Mouse (Mus musculus): ENCODE measurements around the gene Tenm4. TPM values are rescaled to one million over a fixed set of nuclear protein-coding genes. Genes with fewer than 3 reads are reported as not detected.
A peak's percentile ranks its signal among the peaks of the same experiment; 100 is the strongest.

Tenm4 gene
- polyA plus RNA-seq, 1 experiment, result 12.2 TPM

DNA sequence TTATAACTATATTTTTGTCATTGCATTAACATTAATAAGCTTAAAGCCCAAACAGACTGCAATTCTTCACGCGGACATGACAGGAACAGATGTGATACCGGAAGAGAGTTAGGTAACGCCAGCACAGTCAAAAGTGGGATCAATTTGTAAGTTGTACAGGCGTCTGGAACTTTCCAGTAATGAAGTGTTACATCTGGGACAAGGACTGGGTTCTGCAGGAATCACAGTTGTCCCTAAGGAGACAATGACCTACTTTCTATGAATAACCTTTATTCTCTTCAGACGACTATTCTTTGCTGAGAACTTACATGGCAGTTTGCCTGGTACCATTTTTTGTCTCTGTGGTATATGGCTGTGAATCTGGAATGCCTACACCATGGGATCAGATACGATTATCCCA is 214.8 kb downstream of the Tenm4 start:
- H3K4me3 ChIP-seq (replicated peaks; ENCODE audit: insufficient read depth, low read depth, low read length), result no peak overlapping the region
- H3K4me1 ChIP-seq (ENCODE audit: control insufficient read depth, insufficient read depth, low read length), result no peaks in the 10 kb centered on the region
- TF ChIP-seq POLR2A (IDR thresholded peaks at IDR 0.05; ENCODE audit: borderline replicate concordance, insufficient read depth, low read length) (no peak), CTCF (IDR thresholded peaks at IDR 0.05; ENCODE audit: borderline replicate concordance, insufficient read depth, low read depth, low read length) (no peak)
- H3K27ac ChIP-seq (ENCODE audit: insufficient read depth, low read length), result no peak overlapping the region
- WGBS, result 76% methylated on average over 7 of the region's 7 CpGs
- DNase-seq, result no peak
- H3K27me3 ChIP-seq (ENCODE audit: control insufficient read depth, insufficient read depth, low read length), result no peaks in the 10 kb centered on the region; the same call in 1 of the 2 replicates

GRCm38 (mm10) chr7:96390034-96390670 is 219.1 kb downstream of the Tenm4 start:
- H3K4me3 ChIP-seq (replicated peaks; ENCODE audit: insufficient read depth, low read depth, low read length), result no peak overlapping the region
- no peaks in the 10 kb centered on the region for H3K4me1 ChIP-seq (ENCODE audit: control insufficient read depth, insufficient read depth, low read length)
- no peak for TF ChIP-seq POLR2A (IDR thresholded peaks at IDR 0.05; ENCODE audit: borderline replicate concordance, insufficient read depth, low read length)
- TF ChIP-seq CTCF (IDR thresholded peaks at IDR 0.05; ENCODE audit: borderline replicate concordance, insufficient read depth, low read depth, low read length), result no peak
- no peak for DNase-seq
- 49% methylated on average over 6 of the region's 6 CpGs for WGBS
- no peak overlapping the region for H3K27ac ChIP-seq (ENCODE audit: insufficient read depth, low read length)
- H3K27me3 ChIP-seq (ENCODE audit: control insufficient read depth, insufficient read depth, low read length), result no peaks in the 10 kb centered on the region; the same call in 1 of the 2 replicates

DNA sequence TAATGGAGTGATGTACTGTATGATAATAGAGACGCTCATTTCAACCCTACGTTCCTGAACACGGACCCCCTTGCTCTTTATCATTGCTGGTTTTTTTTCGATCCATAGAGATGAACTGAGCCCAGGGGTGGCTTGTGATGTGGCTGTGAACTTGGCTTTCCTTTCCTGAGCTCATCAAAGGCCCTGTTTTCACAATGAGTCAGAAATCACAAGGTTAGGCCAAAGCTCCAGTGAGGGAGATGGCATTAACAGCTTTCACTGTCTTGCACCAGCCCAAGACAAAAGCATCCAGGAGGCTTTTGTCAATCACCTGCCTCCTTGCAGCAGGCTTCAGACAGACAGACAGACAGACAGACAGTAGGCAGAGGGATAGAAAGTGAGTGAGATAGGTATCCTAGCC is 219.8 kb downstream of the Tenm4 start:
- Histone ChIP-seq H3K4me3 (replicated peaks; ENCODE audit: insufficient read depth, low read depth, low read length) (no peak overlapping the region), H3K4me1 (ENCODE audit: control insufficient read depth, insufficient read depth, low read length) (no peaks in the 10 kb centered on the region), H3K27me3 (ENCODE audit: control insufficient read depth, insufficient read depth, low read length) (no peaks in the 10 kb centered on the region; the same call in 1 of the 2 replicates), H3K27ac (ENCODE audit: insufficient read depth, low read length) (no peak overlapping the region)
- no peak for TF ChIP-seq POLR2A (IDR thresholded peaks at IDR 0.05; ENCODE audit: borderline replicate concordance, insufficient read depth, low read length)
- no peak for TF ChIP-seq CTCF (IDR thresholded peaks at IDR 0.05; ENCODE audit: borderline replicate concordance, insufficient read depth, low read depth, low read length)
- 80% methylated on average over 4 of the region's 4 CpGs for WGBS
- no peak for DNase-seq

DNA sequence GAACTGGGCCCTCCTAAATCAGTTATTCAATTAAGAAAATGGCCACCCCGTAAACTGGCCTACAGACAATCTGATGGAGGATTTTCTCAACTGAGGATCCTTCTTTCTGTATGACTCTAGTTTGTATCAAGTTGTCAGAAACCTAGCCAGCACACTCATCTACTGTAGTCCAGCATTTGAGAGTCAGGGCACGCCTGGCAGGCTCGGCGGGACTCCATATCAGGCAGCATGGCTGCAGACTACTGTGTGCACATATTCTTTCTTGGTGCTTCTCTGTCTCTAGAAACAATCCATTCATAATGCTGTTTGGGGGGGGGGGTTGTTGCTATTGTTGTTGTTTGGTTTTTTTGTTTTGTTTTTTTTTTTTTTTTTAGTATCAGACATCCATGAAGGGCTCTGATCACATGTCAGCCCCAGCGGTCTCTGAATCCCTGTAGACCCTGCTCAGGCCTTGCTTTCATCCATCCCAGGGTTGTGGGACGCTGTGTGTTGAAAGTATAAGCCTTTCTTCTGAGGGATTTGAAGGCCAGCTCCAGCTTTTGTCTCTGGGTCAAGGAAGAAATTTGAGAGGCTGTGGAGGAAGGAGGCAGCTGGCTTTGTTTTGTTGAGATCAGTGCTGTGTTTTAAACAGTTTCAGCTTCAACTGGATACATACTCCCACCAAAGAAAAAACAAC is 220.9 kb downstream of the Tenm4 start:
- Histone ChIP-seq H3K4me3 (replicated peaks; ENCODE audit: insufficient read depth, low read depth, low read length) (no peak overlapping the region), H3K27me3 (ENCODE audit: control insufficient read depth, insufficient read depth, low read length) (no peaks in the 10 kb centered on the region; the same call in 1 of the 2 replicates), H3K27ac (ENCODE audit: insufficient read depth, low read length) (no peak overlapping the region), H3K4me1 (ENCODE audit: control insufficient read depth, insufficient read depth, low read length) (no peaks in the 10 kb centered on the region)
- WGBS, result 87% methylated on average over 6 of the region's 6 CpGs
- DNase-seq, result no peak
- TF ChIP-seq CTCF (IDR thresholded peaks at IDR 0.05; ENCODE audit: borderline replicate concordance, insufficient read depth, low read depth, low read length), result no peak

- H3K4me3 ChIP-seq (replicated peaks; ENCODE audit: insufficient read depth, low read depth, low read length), result no peak overlapping the region
- no peak overlapping the region for H3K27ac ChIP-seq (ENCODE audit: insufficient read depth, low read length)
- DNase-seq, result no peak
- H3K27me3 ChIP-seq (ENCODE audit: control insufficient read depth, insufficient read depth, low read length), result no peaks in the 10 kb centered on the region; the same call in 1 of the 2 replicates
- no peaks in the 10 kb centered on the region for H3K4me1 ChIP-seq (ENCODE audit: control insufficient read depth, insufficient read depth, low read length)
- 100% methylated on average over 2 of the region's 2 CpGs for WGBS
- no peak for TF ChIP-seq CTCF (IDR thresholded peaks at IDR 0.05; ENCODE audit: borderline replicate concordance, insufficient read depth, low read depth, low read length)
Measured at GRCm38 (mm10) chr7:96392600-96392999, 221.6 kb downstream of the Tenm4 start.

- peak in 1 of 2 experiments; percentile 34 for DNase-seq
- Histone ChIP-seq H3K27me3 (ENCODE audit: control insufficient read depth, insufficient read depth, low read length) (no peaks in the 10 kb centered on the region; the same call in 1 of the 2 replicates), H3K27ac (ENCODE audit: insufficient read depth, low read length) (no peak overlapping the region), H3K4me3 (replicated peaks; ENCODE audit: insufficient read depth, low read depth, low read length) (no peak overlapping the region), H3K4me1 (ENCODE audit: control insufficient read depth, insufficient read depth, low read length) (no peaks in the 10 kb centered on the region)
- TF ChIP-seq POLR2A (IDR thresholded peaks at IDR 0.05; ENCODE audit: borderline replicate concordance, insufficient read depth, low read length), result no peak
- WGBS, result 44% methylated on average over 1 of the region's 1 CpGs
Measured at GRCm38 (mm10) chr7:96397940-96398339, 226.9 kb downstream of the Tenm4 start.

DNA sequence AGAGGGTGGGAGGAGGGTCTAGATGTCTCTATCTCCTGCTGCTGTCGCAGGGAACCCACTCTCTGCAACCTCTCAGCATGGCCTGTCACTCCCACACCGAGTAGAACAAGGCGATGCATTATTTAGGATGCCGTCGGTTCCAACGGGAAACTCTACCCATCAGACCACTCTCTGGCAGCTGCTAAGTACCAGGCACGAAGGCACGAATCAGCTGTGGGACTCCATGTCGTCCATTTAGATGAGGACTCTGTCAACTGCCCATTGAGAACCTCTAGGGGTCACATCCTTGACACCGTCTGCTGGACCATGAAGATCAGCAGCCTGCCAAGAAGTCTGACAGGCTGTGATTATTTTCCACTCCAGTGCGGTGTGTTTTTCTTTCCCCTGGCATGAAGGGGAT is 229.4 kb downstream of the Tenm4 start:
- Histone ChIP-seq H3K27ac (ENCODE audit: insufficient read depth, low read length) (no peak overlapping the region), H3K4me3 (replicated peaks; ENCODE audit: insufficient read depth, low read depth, low read length) (no peak overlapping the region), H3K27me3 (ENCODE audit: control insufficient read depth, insufficient read depth, low read length) (no peaks in the 10 kb centered on the region; the same call in 1 of the 2 replicates), H3K4me1 (ENCODE audit: control insufficient read depth, insufficient read depth, low read length) (no peaks in the 10 kb centered on the region)
- TF ChIP-seq POLR2A (IDR thresholded peaks at IDR 0.05; ENCODE audit: borderline replicate concordance, insufficient read depth, low read length), result no peak
- no peak for TF ChIP-seq CTCF (IDR thresholded peaks at IDR 0.05; ENCODE audit: borderline replicate concordance, insufficient read depth, low read depth, low read length)
- peak in 1 of 2 experiments; percentile 32 for DNase-seq
- 15% methylated on average over 11 of the region's 11 CpGs for WGBS

DNA sequence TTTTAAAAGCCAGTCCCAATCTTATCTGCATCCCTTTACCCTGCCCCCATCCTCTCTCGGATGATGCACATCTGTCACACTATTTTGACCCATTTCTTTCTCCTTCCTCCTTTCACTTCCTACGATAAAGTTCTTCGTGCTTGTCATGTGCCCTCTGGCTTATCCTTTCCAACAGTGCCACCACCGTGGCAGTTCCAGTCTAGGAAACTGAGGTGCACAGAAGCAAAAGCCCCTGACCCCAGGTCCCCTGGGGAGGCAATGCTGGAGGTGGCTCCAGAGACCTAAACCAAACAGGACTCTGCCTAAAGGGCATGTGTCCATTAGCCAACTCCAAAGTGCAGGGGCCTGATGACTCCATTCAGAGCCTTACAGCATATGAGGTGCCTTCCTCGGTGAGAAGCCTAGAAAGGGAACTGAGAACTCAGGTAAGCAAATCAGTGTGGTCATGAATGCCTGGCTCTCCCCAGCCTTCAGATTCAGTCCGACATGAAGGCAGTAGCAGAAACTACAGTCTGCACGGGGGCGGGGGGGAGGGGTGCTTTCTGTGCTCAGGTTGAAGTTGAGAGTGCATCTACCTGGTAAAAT is 235.7 kb downstream of the Tenm4 start:
- Histone ChIP-seq H3K4me3 (replicated peaks; ENCODE audit: insufficient read depth, low read depth, low read length) (no peak overlapping the region), H3K27me3 (ENCODE audit: control insufficient read depth, insufficient read depth, low read length) (no peaks in the 10 kb centered on the region; the same call in 1 of the 2 replicates), H3K4me1 (ENCODE audit: control insufficient read depth, insufficient read depth, low read length) (no peaks in the 10 kb centered on the region), H3K27ac (ENCODE audit: insufficient read depth, low read length) (no peak overlapping the region)
- no peak for DNase-seq
- WGBS, result 87% methylated on average over 8 of the region's 8 CpGs
- TF ChIP-seq POLR2A (IDR thresholded peaks at IDR 0.05; ENCODE audit: borderline replicate concordance, insufficient read depth, low read length) (no peak), CTCF (IDR thresholded peaks at IDR 0.05; ENCODE audit: borderline replicate concordance, insufficient read depth, low read depth, low read length) (no peak)
